Mouse (Mus musculus) lung, postnatal 10 days (tissue): Measurements from ENCODE around the gene Actl6b.

Experiments used
- DNase-seq: peaks from one replicate; pipeline ENCODE4 v3.0.0; 2021

The Actl6b gene

DNA sequence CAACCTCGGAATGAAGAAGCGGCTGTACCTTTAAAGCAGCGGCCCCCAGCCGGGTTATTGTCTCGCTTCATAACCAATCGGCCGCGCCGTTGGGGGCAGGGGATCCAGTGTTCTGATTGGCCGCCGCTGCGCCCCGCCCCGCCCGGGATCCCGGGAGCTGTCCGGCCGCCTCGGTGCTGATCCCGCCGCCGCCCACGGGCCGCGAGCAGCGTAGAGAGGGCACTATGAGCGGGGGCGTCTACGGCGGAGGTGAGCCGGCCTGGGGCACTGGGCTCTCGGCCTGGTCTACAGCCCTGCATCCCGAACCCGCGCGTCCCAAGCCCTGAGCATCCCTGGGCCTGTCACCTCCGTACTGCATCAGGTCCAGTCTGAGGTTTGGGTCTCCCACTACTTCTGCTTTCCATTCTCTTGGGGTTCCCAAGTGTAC lies at the start of gene Actl6b:
Actl6b (plus strand) TSS at position 107 of the 427 bp plus-strand sequence.
- peak; percentile 74 for DNase-seq

DNA sequence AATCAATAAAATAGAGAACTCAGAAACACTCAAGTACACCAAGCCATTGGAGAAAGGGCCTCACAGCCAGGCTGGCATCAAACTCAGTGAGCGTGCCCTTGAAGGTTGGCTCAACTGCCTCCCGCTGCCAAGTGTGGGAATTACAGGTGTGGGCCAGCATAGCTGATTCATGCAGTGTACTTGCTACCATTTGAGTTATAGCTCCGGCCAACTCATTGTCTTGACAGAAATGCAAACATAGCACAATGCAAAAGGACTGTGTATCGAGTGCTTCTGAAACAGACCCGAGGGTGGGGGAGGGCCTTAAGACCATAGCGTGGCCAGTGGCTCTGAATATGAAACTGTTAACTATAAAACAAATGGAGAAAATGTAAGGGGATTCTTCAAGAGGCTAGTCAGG lies 49.3 kb upstream of the Actl6b start:
- DNase-seq: peak; percentile 43

DNA sequence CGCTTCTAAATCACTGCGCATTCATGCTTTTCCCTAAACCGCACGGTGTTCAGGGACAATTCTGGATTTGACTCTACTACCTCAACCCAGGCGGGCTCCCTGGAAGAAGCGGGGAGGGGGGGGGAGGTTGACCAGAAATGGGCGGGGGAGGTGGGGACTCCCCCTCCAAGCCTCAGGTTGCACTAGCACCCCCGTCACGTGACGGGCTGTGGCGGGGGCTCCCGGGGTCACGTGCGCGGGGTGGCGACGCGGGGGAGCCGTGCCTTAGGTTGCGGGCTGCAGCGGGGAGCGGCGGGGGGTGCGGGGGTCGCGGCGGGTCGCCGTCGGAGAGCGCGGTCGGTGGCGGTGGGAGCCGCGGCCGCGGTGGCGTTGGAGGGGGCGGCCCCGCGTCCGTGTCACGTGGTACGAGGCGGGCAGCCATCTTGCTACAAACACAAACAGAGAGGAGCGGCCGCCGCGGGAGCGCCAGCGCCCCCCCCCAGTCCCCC lies 43.3 kb upstream of the Actl6b start:
- peak; percentile 88 for DNase-seq

DNA sequence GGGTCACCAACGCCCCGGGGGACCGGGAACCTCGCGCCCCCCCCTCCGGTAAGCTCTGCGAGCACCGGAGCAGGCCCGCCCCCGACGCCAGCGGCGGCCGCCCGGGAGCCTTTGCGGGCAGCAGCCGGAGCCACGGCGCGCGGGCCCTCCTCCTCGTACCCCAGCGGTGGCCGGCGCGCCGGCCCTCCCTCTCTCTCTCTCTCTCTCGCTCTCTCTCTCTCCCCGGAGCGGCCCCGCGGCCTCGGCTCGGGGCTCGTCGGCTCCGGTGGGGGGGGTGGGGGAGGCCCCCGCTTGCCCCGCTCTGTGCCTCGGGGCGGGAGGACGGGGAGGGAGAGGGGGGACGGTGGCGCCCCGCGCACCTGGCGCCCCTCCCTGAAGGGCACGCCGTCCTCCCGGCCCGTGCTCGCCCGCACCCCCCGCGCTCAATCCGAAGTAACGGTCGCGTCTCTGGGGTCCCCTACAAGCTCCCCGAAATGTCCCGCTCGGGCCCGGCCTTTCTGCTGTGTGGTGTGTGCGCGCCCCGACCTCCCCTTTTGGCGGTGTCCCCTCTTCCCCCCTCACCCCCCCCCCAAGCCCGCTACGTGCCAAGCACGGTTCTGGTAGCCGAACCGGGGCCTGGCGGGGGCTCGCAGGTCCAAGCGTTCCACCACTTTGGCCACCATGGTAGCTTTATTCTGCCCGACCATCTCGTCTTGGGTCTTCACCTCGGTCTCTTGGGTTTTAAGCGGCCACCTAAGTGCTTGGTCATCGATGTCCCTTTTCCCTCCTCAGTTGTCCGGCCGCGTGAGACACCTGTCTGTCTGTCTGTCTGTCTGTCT lies 42.5 kb upstream of the Actl6b start:
- peak; percentile 37 for DNase-seq

DNA sequence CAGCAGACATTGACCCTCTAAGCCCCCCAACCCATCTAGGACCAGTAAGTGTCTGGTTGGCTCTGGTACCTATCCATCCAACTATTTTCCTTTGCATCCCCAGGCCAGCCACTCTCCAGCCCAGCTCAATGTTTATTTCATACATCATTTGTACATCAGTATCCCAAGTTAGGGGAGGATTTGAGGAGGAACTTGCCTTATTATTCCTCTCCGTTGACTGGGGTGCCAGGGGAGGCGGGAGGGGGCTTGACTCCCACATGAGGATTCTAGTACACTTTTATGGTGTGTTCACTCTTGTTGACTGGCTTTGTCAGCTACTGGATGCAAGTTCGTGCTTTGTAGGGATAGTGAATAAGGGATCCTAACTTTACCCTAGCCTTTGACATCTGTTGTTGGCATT lies 41.6 kb upstream of the Actl6b start:
- no peak for DNase-seq

DNA sequence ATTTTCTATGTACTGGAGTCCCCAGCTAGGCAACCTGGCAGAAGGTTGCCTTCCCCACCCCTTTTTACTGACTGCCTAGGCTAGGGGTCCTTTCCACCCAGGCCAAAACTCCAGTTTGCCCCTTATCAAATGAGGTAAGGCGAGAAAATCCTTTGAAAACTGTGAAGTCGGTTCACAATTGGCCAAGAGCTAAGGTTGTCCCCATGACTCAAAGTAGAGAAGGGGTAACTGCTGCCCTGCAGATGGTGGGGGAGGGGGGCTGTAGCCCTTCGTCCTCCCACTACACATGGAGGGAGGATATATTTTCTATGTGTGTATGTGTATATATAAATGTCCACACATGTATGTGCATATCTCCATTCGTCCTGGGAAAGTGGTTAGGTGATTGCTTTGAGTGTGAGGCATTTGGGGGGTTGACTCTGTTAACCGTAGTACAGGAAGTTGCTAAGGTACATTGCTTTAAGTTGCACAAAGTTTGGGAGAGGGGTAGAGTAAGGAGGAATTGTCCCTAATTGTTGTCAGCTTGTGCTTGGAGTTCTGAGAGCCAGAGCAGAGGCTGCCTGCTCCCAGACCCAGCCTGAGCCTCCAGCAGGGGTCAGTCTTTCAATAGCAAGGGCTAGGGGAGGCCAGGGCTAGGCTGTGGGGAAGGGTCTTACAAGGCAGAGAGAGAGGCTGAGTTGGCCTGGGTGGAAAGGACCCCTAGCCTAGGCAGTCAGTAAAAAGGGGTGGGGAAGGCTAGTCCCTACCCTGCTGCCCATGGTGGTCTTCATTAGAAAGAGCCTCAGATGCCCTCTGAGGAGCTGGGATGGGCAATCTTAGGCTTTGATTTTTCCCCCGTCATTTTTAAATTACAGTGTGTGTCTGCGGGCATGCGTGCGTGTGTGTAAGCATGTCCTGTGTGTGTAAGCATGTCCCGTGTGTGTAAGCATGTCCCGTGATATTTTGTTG lies 40.2 kb upstream of the Actl6b start:
- DNase-seq: peak; percentile 63

DNA sequence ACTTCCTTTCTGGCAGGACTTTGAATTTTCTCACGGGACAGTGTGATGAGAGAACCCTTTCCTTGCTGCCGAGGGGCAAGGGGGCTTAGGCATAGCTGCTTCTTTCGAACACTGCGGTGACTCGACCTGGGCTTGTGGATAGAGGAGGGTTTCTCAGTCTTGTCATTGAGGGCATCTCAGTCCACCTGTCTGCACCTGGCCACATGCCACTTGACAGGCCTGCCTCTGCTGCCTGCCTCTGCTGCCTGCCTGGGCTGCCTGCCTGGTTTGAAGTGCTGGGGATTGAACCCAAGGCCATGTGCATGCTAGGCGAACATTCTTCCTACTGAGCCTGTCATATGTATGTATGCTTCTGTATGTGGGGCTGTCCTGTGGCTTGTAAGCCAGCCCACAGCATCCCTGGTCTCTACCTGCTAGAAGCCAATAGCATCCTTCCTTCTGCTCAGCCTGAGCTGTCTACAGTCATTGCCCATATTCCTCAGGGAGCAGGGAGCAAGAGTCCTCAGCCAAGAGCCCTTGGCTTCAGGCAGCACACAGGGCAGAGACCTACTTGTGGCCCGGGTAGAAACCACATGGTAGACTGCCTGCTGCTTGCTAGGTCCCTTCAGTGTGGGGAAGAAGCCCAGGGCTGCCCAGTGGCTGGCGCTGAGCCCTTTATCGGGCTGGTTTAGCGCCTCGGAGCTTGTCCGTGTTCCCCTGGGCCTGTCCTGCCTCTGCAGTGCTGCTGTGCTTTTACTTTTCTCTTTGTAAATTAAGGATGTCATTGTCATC lies 39.2 kb upstream of the Actl6b start:
- no peak for DNase-seq

DNA sequence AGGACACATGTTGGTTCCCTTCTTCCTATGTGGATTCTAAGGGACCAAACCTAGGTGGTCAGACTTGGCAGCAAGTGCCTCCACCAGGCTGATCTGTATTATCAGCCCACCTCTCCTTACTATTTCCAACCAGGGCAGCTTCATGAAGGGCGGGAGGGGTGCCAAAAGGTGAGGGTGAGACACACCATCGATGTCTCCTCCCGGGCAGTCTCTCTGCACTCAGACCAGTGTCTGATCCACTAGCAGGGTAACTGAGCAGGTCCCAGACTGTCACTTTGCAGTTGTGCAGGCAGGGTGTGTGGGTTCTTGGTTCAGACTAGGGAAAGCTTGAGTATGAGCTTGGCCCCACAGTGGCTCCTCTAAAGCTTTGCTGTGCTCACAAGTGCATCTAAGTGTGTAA lies 38.5 kb upstream of the Actl6b start:
- DNase-seq: no peak

DNA sequence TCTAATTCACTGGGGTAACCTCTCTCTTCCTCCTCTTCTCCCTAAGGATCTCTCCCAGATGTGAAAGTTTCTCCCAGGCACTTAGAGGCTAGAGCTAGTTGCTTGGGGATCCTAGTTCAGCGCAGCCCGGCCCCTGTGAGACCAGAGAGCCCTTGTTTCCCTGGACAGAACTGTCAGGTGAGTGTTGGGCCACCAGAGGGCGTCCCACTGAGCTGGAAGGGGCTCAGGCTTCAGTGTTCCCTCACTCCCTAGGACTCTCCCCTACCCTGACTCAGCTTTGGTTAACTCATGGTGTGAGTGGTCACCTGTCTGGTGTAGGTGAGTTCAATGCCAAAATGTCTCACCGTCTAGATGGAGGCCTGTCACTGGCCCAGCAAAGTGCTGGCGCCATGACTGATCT lies 34.9 kb upstream of the Actl6b start, which contains the start of gene Gigyf1:
Gigyf1 (plus strand) TSS at position 113 of the 400 bp plus-strand sequence.
- DNase-seq: peak; percentile 58

DNA sequence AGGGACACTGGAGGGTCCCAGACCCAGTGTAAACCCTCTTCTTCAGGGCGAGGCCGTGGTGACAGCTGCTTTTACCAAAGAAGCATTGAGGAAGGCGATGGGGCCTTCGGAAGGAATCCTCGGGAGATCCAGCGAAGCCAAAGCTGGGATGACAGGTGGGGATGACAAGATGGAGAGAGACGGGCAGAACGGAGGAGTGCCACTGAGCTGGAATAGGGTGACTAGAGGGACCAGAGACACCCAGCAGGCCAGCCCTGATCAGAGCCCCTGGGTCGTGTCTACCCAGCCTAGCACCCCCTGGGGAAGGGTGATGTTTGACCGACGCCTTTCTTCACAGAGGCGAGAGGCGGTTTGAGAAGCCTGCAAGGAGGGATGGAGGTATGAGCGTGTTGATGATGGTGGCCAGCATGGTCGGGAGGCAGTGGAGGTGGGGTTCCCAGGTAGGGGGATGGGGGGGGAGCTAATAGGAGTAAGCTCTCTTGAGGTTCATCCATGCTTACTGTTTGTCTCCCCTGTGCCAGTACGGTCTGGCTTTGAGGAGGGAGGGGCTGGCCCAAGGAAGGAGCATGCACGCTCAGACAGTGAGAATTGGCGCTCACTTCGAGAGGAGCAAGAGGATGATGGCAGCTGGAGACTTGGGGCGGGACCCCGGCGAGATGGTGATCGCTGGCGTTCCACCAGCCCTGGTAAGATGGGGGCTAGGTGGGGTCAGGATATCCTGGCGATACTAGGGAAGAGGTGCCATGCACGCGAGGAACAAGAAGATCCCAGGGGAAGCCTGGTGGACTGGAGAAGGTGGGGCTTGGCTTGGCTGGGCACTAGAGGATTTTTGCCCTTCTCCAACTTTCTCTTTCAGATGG lies 33.4 kb upstream of the Actl6b start:
- DNase-seq: peak; percentile 1

DNA sequence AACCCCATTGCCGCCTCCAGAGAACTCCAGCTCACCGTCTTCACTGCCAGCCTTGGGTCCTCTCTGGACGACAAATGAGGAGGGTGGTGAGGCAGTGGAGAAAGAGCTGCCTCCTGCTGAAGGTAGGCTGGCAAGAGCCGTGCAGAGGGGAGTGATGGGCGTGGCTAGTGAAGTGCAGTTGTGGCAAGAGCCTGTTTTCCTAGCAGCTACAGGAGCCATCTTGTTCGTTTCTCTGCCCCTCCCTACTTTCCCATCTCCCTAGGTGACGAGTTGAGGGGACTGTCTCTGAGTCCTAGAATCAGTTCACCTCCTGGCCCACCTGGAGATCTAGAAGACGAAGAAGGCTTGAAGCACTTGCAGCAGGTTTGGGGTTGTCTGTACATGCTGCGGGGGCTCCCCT lies 31.5 kb upstream of the Actl6b start:
- peak; percentile 37 for DNase-seq

DNA sequence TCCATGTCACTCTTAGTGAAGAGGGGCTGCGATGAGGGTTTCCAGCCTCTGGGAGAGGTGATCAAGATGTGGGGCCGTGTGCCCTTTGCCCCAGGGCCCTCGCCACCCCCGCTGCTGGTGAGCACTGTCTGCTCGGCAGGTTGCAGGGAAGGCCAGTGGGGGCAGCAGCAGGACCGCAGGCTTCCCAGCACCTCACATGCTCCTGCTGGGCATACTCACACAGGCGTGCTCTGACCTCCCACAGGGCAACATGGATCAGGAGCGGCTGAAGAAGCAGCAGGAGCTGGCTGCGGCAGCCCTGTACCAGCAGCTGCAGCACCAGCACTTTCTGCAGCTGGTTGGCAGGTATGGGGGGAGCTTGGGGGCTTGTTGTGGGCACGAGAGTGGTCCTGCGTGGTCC lies 30.6 kb upstream of the Actl6b start:
- no peak for DNase-seq

DNA sequence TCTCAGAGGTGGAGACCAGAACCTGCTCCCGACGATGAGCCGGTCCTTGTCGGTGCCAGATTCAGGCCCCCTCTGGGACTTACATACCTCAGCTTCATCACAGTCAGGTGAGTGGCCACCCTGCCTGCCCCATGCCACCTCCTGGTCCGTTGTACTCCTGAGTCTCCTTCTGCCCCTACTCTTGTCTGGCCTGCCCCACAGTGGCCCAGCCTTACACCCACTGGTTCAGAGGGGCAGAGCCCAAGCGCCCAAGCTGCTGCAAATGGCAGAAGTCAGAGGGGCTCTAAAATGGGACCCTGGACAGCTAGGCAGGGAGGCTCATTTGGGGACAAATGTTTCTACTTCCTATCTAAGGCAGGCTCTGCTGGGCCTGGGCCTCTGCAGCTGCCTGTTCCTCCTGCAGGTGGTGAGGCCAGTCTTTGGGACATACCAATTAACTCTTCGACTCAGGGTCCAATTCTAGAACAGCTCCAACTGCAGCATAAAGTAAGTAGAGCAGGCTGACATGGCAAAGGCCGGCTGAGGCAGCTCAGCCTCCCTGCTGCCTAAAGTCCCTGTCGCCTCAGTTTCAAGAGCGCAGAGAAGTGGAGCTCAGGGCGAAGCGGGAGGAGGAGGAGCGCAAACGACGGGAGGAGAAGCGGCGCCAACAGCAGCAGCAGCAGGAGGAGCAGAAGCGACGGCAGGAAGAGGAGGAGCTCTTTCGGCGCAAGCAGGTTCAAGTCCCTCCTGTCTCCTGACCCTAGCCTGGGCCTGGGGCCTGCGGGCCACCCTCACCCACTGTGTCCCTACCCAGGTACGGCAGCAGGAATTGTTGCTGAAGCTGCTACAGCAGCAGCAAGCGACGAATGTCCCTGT lies 29.7 kb upstream of the Actl6b start:
- no peak for DNase-seq

DNA sequence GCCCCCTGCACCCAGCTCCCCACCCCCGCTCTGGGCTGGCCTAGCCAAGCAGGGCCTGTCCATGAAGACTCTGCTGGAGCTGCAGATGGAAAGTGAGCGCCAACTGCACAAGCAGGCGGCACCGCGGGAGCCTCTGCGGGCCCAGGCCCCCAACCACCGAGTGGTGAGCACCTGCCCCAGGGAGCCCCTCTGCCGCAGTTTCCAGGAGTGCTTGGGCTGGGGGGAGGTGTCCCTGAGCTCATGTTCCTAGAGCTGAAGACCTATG lies 29.1 kb upstream of the Actl6b start:
- DNase-seq: no peak

DNA sequence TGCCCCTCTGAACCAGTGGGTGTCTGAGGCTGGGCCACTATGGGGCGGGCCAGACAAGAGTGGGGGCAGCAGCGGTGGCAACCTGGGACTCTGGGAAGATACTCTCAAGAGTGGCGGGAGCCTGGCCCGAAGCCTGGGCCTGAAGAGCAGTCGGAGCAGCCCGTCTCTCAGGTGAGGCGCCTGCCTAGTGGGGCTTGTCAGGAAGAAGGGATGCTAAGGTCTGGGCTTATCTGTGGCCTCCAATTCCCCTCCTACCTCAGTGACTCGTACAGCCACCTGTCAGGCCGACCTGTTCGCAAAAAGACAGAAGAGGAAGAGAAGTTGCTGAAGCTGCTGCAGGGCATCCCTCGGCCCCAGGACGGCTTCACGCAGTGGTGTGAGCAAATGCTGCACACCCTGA lies 28.6 kb upstream of the Actl6b start:
- DNase-seq: no peak

DNA sequence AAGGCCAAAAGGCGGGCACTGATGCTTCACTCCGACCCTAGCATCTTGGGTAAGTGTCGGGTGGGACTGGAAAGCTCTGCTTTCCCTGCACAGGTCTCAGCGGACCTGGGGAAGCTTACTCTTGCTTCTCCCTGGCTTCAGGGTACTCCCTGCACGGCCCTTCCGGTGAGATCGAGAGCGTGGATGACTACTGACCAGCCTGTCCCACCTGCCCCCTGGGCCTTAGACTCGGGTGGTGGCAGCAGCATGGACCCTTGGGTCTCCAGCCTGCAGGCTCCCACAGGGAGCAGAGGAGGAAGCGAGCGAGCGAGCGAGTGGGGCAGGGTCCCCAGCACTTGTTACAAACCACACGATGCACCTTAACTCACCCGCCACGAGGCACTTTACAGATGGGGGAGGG lies 27.8 kb upstream of the Actl6b start:
- peak; percentile 3 for DNase-seq

DNA sequence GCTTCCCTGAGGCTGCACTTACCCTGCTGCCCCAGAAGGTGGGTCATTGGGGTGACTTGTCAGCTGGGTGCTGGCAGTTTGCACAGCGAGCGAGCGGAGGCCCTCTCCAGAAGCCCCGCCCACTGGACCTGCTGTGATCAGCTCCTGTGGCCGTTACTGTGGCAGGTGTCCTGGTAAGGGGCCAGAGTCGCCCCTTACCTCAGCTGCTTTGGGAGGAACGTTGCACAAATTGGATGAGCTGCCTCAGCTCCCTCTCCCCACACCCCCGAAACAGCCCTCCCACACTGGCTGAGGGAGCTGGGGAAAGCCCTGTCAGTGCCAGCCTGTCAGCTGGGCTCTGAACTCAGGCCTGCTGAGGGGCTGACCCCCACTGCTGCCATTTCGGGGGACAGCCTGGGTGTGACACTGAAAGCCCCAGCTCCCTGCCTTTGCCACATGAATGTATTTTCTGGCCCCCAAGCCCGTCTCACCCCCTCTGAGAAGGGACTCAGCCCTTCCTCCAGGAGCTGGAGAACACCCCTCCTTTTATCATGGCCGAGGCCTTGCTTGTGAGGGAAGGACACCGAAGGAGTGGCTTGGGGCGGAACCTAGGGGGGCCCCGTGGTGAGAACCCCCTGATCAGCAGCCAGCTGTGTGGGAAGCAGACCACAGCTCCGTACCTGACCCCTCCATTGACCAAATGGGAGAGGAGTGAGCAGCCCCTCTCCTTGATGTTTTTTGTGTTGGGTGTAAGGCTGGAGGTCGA lies 27.0 kb upstream of the Actl6b start:
- peak; percentile 69 for DNase-seq

DNA sequence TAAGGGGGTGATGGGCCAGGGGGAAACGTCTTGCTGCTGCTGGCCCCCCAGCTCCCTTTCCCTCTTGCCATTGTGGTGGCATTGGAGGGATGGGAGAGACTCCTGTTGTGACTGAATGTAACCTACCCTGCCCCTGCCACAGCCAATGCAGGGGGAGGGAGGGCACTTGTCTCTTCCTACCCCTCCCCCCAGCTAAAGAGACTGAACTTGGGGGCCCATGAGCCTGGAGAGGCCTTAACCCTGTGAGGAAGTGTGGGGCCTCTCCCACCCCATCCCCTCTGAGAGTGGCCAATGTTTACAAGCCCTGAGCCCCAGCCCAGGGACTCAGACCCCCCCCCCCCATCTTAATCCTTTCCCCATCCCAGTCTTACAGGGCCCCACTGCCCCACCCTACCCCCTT lies 25.9 kb upstream of the Actl6b start:
- peak; percentile 2 for DNase-seq

DNA sequence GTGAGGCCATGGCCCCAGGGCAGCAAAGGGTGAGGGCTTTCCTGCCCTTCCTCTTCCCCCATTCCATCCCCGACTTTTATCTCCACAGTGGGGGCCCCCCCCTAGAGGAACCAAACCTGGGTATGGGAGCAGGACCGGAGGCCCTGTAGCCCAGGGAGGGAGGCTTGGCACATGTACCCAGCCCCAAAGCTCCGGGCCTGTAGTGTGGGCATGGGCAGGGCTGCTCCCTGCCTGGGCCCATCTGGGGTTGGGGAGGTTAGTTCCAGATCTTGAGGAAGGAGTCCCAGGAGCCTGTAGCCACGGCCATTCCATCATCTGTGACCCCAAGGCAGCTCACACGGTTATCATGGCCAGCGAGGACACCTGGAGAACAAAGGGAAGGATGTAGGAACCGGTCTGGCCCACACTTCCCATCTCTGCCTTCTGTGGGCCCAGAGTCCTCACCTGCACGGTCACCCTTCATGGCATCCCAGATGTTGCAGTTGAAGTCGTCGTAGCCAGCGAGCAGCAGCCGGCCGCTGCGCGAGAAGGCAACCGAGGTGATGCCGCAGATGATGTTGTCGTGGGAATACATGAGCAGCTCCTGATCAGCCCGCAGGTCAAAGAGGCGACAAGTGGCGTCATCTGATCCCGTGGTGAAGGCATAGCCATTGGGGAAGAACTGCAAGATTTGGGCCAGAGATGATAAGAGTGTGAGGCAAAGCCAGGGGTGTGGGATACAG lies 24.9 kb upstream of the Actl6b start:
- peak; percentile 10 for DNase-seq
